Mouse (Mus musculus) megakaryocyte-erythroid progenitor cell, adult 5 weeks (primary cell): ENCODE data around the gene Pafah1b3. TPM values are rescaled to one million over a fixed set of nuclear protein-coding genes. Genes with fewer than 3 reads are reported as not detected.

Experiments used
- polyA plus RNA-seq: library from polyadenylated mRNA; stranded (reverse); fragments of >175 nt; gene quantifications from 2 replicates; pipeline ENCODE4 v1.2.3, GENCODE M21; 2012

The Pafah1b3 gene
- polyA plus RNA-seq: 40.1 and 47.3 TPM in 2 replicates

DNA sequence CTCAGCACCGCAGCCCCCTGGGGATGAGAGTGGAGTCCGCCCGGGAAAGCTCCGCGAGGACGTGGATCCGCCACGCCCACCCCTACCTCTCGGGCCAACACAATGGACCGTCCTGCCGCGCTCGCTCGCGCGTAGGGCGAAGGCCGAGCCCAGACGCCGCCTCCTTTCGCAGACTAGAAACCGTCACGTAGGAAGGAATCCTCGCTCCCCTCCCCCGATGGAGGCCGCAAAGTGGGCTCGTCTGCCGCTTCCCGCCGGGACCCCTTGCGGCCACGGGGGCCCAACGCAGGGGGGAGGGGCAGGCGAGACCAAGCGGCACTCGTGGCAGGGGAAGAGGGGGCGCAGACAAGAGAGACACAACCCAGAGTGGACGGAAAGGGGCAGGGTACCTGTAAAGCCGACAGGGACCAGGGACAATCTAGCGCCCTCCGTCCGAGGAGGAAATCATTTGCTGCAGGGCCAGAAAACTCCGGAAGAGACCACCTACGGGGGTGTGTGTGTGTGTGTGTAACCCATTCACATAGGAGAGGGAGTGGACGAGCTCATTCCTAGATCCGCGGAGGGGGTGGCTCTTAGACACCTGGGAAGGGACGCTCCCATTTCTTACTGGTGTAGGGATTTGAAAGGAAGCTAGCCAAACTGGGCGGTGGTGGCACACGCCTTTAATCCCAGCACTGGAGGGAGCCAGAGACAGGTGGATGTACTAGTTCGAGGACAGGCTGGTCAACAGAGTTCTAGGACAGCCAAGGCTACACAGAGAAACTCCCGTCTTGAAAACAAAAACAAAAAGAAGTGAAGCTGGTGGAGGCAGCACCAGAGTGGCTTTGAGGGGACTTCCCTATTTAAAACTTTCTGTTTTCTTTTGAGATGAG is at the start of gene Pafah1b3:
Gene Pafah1b3 (minus strand): TSS at position 533 of the 872 bp plus-strand sequence.

DNA sequence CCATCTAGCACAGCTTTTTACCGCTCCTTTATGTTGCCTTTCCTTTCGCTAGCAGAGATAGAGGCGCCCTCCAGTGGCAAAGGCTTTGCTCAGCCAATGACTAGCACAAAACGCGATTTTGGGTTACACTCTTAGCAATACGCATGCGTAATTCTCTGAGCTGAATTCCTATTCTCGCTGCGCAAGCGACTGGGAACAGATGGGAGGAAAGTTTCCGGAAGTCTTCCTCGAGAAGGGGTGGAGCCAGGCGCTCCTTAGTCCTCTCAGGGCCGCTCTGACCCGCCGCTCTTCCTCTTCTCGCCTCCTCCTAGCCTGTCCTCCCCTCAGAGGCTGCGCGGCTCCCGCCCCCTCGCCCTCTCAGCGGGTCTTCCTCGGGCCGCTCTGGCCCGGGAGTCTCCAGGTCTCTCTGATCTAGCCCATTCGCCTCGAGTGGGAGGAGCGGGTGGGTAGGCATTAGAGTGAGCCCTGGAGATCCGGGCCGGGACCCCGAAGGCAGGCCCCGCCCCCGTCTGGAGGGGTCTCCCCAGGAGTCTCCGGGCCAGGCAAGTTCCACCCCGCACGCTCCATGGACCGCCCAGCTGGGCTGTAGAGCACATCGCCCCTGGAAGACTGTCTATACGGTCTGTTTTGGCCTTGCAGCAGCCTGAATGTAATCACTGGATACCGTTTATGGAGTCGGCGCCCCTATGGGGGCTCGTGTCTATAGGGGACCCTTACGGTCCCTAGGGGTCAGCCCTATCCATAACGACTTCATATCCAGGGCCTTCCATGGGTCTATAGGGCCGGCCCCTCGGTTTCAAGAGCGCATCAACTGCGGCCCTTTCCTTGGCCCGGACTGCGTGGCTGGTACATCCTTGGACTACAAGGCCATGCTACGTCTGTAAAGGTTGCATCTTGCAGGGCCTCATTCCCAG is 19.0 kb upstream of the Pafah1b3 start, which contains the start of gene Megf8:
Gene Megf8 (plus strand): TSS at position 633 of the 914 bp plus-strand sequence.

DNA sequence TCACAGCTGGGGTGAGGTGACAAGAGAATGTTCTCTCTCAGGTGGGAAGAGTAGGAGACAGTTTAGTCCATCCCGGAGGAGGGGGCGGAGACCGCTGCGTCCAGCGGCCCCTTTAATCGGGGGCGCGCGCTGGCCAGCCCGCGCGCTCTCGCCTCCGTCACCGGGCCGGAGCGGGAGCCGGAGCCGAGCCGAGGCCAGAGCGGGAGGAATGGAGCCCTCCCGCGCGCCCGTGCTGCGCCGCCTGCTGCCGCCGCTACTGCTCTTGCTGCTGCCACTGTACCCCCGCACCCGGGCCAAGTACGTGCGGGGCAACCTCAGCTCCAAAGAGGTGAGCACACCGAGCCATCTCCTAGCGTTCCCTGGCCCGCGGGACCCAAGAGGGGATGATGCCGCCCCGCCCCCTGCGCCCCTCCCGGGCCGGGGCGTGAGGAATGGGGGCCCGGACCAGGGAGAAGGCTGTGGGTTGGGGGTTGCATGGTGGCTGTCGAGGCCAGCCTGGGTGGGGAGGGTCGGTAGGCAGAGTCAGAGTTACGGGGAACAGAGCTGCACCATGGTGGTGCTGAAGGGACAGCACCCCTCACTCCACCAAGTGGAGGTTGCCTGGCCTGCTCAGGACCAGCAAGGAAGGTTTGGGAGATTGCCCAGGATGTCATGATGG is 8.3 kb upstream of the Pafah1b3 start, which contains the start of gene Tmem145:
Gene Tmem145 (plus strand): TSS at position 151 of the 658 bp plus-strand sequence.

DNA sequence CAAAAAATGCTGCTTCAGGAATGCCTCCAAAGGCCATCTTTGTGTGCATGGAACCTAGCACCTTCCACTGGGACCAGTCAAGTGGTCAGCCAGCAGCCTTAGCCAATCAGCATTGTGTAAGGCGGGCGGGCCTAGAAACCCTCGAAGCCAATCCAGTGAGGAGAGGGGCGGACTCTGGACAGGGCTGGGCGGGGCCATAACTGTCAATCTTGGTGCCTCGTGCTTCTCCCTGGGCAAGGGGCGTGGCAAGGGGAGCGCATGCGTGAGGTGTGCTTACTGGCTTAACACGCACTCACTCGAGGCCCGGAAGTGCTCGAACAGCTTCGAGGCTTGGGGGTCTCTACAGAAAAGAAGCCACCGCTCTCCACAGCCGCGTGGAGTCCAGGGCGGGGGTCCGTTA is 3.3 kb upstream of the Pafah1b3 start, which contains the start of gene Prr19:
Gene Prr19 (plus strand): TSS at position 349 of the 400 bp plus-strand sequence.

DNA sequence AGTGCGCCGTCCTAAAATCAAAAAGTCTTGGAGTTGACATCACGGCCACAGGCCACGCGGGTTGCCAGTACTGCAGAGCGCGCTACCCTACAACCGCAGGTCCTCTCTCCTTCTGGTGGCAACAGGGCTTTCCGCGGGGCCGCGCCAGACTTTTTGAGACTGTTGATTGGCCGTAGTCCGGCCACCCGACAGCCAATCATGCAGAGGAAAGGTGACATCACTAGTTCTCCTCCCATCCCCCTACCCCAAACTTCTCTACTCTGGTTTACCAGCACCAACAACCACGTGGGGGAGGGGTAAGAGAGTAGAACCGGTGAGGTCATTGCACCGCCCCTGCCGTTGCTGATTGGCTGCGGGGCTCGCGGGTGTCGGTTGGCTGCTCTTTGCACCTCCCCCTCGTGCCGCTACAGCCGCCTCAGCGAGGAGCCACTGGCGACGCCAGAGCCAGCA is 30.5 kb downstream of the Pafah1b3 start, which contains the start of gene Cic:
Gene Cic (plus strand): TSS at position 404 of the 450 bp plus-strand sequence.

DNA sequence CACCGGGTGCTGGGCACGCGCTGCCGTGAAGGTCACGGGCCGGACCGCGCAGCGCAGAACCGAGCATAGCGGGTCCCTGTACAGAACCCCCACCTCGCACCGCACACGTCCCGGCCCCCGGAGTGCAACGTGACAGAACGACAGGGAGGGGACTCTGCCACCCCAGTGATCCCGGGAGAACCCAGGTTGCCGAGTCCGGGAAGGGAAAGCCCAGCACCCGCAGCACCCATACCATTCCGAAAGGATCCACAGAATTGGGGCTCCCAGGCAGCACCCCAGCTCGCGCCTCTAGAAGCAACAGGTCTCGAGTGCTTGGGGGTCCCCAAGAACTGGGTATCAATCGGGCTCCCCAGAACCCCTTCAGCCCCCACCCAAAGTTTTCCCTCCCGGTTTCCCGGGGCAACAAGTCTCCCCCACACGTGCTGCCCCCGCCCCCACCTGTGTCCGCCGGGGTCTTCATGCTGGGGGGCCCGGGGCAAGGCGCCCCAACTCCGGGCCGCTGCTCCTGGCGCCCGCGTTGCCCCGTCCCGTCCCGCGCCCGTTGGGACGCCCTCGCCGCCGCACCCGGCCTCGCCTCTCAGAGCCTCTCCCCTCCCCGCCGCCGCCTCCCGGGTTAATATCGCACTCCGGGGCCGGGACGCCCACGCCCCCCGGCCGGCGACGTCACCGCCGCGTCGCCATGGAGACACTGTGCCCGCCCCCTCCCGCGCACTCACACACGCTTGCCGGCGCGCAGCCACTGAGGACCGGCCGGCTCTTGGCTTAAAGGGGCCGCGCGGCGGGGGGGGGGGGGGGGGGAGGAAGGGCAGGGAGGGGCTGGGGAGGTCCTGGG is 47.4 kb downstream of the Pafah1b3 start, which contains the start of gene Erf:
Gene Erf (minus strand): TSS at position 621 of the 832 bp plus-strand sequence.

Other genes with a start within 250 kb of the Pafah1b3 start
- 18.8 and 31.7 TPM in 2 replicates for gene Grik5, start 225.6 kb downstream of the Pafah1b3 start, polyA plus RNA-seq
- gene Zfp574, start 225.4 kb downstream of the Pafah1b3 start, polyA plus RNA-seq: 45.8 and 46.8 TPM in 2 replicates
- gene Pou2f2, start 118.3 kb downstream of the Pafah1b3 start, polyA plus RNA-seq: 32.3 and 42.5 TPM in 2 replicates
- gene Dedd2, start 77.4 kb downstream of the Pafah1b3 start, polyA plus RNA-seq: 117 and 119 TPM in 2 replicates
- 8.5 and 10.1 TPM in 2 replicates for gene Zfp526, start 76.6 kb downstream of the Pafah1b3 start, polyA plus RNA-seq
- gene Gsk3a, start 60.1 kb downstream of the Pafah1b3 start, polyA plus RNA-seq: 140 TPM in 2 replicates
- gene Erf, start 47.2 kb downstream of the Pafah1b3 start, polyA plus RNA-seq: 181 and 188 TPM in 2 replicates
- 471 and 510 TPM in 2 replicates for gene Cic, start 30.3 kb downstream of the Pafah1b3 start, polyA plus RNA-seq
- gene Prr19, start 3.4 kb upstream of the Pafah1b3 start, polyA plus RNA-seq: 0.06 and 0.29 TPM in 2 replicates
- 0.12 and 0.65 TPM in 2 replicates for gene Tmem145, start 8.1 kb upstream of the Pafah1b3 start, polyA plus RNA-seq
- gene Megf8, start 19.2 kb upstream of the Pafah1b3 start, polyA plus RNA-seq: 12.6 and 17.7 TPM in 2 replicates
- gene Cnfn, start 71.7 kb upstream of the Pafah1b3 start, polyA plus RNA-seq: not detected in 2 replicates
- 23.8 and 28.8 TPM in 2 replicates for gene Lipe, start 100.7 kb upstream of the Pafah1b3 start, polyA plus RNA-seq
- gene Cxcl17, start 114.9 kb upstream of the Pafah1b3 start, polyA plus RNA-seq: not detected in 2 replicates
- 3.6 and 5.0 TPM in 2 replicates for gene Ceacam1, start 179.6 kb upstream of the Pafah1b3 start, polyA plus RNA-seq
- gene Ceacam2, start 241.9 kb upstream of the Pafah1b3 start, polyA plus RNA-seq: 0.04 TPM in 1 of 2 replicates, not detected in the other